Mouse (Mus musculus) stomach, embryonic 14.5 days (tissue): Measurements from ENCODE around the gene Mobp. TPM values are rescaled to one million over a fixed set of nuclear protein-coding genes. Genes with fewer than 3 reads are reported as not detected.

ENCODE experiments used
- ATAC-seq: fragments of 200-750 bp; cut with Nextera tagmentation; 2 replicates; pipeline ENCODE4 v1.8.0; 2017; ENCODE audit warnings: low read depth, moderate TSS enrichment; ENCODE audit not compliant: insufficient number of reproducible peaks, insufficient read depth, low FRiP score
- H3K27ac ChIP-seq: fragments of 300-500 bp; sonication (generic); 2 replicates; pipeline ENCODE4 v1.5.1; 2014; ENCODE audit warnings: mild to moderate bottlenecking, low read length, moderate library complexity, mixed read lengths
- H3K27me3 ChIP-seq: fragments of 300-500 bp; sonication (generic); 2 replicates; pipeline ENCODE4 v1.6.1; 2014; ENCODE audit warnings: low read length, control low read depth, mixed read lengths; ENCODE audit not compliant: control insufficient read depth, insufficient read depth
- H3K36me3 ChIP-seq: fragments of 300-500 bp; sonication (generic); 2 replicates; pipeline ENCODE4 v1.6.1; 2014; ENCODE audit warnings: mild to moderate bottlenecking, control low read depth, low read length, moderate library complexity, mixed read lengths; ENCODE audit not compliant: control insufficient read depth, insufficient read depth
- H3K4me1 ChIP-seq: fragments of 300-500 bp; sonication (generic); 2 replicates; pipeline ENCODE4 v1.6.1; 2014; ENCODE audit warnings: low read length, control low read depth, mixed read lengths; ENCODE audit not compliant: control insufficient read depth, insufficient read depth
- H3K4me2 ChIP-seq: fragments of 300-500 bp; sonication (generic); replicated peaks from 2 replicates; pipeline ENCODE4 v1.6.1; 2014; ENCODE audit warnings: low read depth, low read length, control low read depth
- H3K4me3 ChIP-seq: fragments of 300-500 bp; sonication (generic); 2 replicates; pipeline ENCODE4 v1.5.1; 2014; ENCODE audit warnings: low read depth, low read length, control low read depth
- H3K9ac ChIP-seq: fragments of 300-500 bp; sonication (generic); replicated peaks from 2 replicates; pipeline ENCODE4 v1.6.1; 2014; ENCODE audit warnings: low read depth, mild to moderate bottlenecking, control low read depth, low read length, moderate library complexity, mixed read lengths
- H3K9me3 ChIP-seq: fragments of 300-500 bp; sonication (generic); 2 replicates; pipeline ENCODE4 v1.6.1; 2016; ENCODE audit warnings: low read depth, low read length, control low read depth; ENCODE audit not compliant: control insufficient read depth
- WGBS: fragments of 180-500 bp; shearing (Covaris S2); extraction: QIAGEN DNeasy Blood & Tissue Kit; methylation state at CpG from one replicate; pipeline ENCODE4 v1.1.7; 2014; 5-methylcytosine and 5-hydroxymethylcytosine counted together
- polyA plus RNA-seq: library from polyadenylated mRNA; unstranded; fragments of >200 nt; fragmentation: Nextera tagmentation; extraction: Ambion mirVana; gene quantifications from 2 replicates; pipeline ENCODE4 v1.2.1, GENCODE M21; 2014

The Mobp gene
- polyA plus RNA-seq, 1 experiment from 2014 or later: not detected

DNA sequence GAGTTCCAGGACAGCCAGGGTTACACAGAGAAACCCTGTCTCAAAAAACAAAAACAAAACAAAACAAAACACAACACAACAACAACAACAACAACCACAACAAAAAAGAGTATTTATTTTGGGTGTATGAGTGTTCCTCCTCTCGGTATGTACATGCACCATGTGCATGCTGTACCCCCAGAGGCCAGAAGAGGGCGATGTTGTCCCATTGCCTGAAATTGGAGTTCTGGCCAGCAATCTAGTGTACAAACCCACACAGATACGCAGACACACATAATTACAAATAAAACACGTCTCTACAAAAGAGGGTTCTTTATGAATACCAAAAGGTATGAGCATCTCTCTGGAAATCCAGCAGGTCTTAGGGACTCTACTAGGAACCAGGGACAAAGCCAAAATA, 60.6 kb downstream of the Mobp start:
- H3K4me2 ChIP-seq: no peak overlapping the region
- no peaks in the 10 kb centered on the region for H3K27me3 ChIP-seq
- no peaks in the 10 kb centered on the region for H3K4me1 ChIP-seq
- H3K9me3 ChIP-seq: no peaks in the 10 kb centered on the region; the same call in 1 of the 2 replicates
- no peak overlapping the region for H3K9ac ChIP-seq
- H3K27ac ChIP-seq: no peak overlapping the region
- H3K36me3 ChIP-seq: no peaks in the 10 kb centered on the region
- 79% methylated on average over 4 of the region's 4 CpGs for WGBS
- ATAC-seq: no peak
- H3K4me3 ChIP-seq: no peak overlapping the region

DNA sequence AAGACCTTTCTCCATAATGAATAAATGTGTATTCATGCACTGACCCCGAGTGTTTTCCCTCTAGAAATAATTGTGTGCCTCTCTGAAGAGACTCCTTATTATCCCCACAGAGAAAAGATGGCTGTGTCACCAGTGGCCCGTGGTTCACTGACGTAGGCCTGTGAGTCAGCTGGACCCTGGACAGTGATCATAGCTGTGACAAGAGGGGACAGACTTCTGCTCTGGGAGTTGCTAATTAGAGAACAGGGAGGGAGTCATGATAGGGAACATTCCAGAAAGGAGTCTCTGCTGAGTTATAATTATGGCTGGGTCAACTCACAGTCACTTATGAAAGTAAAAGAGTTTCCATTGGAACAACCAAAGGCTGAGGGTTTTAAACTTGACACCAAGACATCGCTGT, 61.4 kb downstream of the Mobp start:
- Histone ChIP-seq H3K4me1 (no peaks in the 10 kb centered on the region), H3K4me2 (no peak overlapping the region), H3K27me3 (no peaks in the 10 kb centered on the region), H3K9me3 (no peaks in the 10 kb centered on the region; the same call in 1 of the 2 replicates), H3K36me3 (no peaks in the 10 kb centered on the region), H3K4me3 (no peak overlapping the region), H3K9ac (no peak overlapping the region), H3K27ac (no peak overlapping the region)
- 73% methylated on average over 4 of the region's 4 CpGs for WGBS
- no peak for ATAC-seq

DNA sequence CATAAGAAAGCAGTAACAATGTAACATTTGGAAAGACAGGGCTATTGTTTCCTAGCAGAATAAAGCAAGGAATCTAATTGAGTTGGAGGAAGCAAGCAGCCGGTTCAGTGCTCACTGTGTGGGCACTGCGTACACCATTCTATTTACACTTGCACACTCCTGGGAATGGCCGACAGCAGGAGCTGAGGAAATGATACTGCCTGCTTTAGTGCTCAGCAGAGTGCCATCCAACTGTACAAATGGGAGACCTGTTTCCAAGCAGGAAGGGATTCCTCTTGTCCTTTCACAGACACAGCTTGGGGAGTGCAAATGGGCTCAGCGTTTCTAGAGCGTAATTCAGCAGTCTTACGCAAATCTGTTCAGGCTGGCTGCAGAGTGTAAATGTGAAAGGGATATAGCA, 63.4 kb downstream of the Mobp start:
- 69% methylated on average over 6 of the region's 6 CpGs for WGBS
- ATAC-seq: no peak

DNA sequence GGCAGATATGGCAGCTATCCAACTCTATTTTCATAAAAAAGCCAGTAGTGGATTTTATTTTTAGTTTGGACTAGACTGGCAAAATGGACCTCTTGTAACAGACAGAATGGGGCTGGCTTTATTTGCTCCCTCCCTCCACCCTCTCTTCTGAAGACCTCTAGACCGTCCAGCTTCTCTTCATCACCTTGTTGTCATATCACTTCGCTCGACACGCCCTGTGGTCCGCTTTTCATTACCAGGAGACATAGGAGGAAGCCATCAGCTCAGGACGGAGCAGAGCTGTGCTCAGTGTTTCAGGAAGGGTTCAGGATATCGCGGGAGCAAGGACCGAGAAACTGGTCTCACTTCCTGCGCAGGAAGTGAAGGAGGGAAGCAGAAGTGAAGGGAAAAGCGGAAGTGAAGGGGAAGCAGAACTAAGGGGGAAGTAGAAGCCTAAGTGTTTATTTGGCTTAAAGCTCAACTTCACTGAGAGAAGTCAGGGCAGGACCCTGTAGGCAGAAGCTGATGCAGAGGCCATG, 65.5 kb downstream of the Mobp start:
- no peak for ATAC-seq
- Histone ChIP-seq H3K27ac (no peak overlapping the region), H3K4me1 (no peaks in the 10 kb centered on the region), H3K4me2 (no peak overlapping the region), H3K9ac (no peak overlapping the region), H3K36me3 (no peaks in the 10 kb centered on the region), H3K27me3 (no peaks in the 10 kb centered on the region), H3K9me3 (no peaks in the 10 kb centered on the region; the same call in 1 of the 2 replicates), H3K4me3 (no peak overlapping the region)
- WGBS: 82% methylated on average over 11 of the region's 11 CpGs

More for the DNA sequence above, 63.4 kb downstream of the Mobp start:
- H3K4me3 ChIP-seq: no peak overlapping the region
- no peaks in the 10 kb centered on the region for H3K36me3 ChIP-seq
- no peak overlapping the region for H3K4me2 ChIP-seq
- no peaks in the 10 kb centered on the region for H3K27me3 ChIP-seq
- H3K27ac ChIP-seq: no peak overlapping the region
- no peaks in the 10 kb centered on the region for H3K4me1 ChIP-seq
- no peak overlapping the region for H3K9ac ChIP-seq
- H3K9me3 ChIP-seq: no peaks in the 10 kb centered on the region; the same call in 1 of the 2 replicates

DNA sequence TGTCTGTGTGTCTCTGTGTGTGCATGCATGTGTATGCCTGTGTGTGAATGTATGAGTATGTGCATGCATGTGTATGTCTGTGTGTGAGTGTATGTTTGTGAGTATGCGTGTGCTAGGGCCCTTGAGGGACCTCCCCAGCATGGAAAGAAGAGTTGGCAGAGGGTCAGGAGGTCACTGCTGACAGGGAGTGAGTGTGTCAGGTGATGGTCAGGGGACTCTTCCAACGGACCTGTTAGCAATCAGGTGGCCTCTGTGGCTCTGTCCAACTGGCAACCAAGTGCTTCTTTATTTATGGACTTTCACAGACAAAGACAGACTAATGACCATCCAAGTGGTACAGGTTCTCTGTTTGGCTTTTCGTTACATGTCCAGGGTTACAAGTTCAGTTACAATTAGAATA, 69.9 kb downstream of the Mobp start:
- Histone ChIP-seq H3K27me3 (no peaks in the 10 kb centered on the region), H3K27ac (no peak overlapping the region), H3K4me1 (no peaks in the 10 kb centered on the region), H3K36me3 (no peaks in the 10 kb centered on the region), H3K4me2 (no peak overlapping the region), H3K9me3 (no peaks in the 10 kb centered on the region), H3K9ac (no peak overlapping the region), H3K4me3 (no peak overlapping the region)
- WGBS: 40% methylated on average over 3 of the region's 3 CpGs
- ATAC-seq: no peak

Other genes starting within 250 kb of the Mobp start
- 20.9 and 29.5 TPM in 2 replicates for gene Gorasp1, start 212.1 kb upstream of the Mobp start, polyA plus RNA-seq
- gene Ttc21a, start 212.1 kb upstream of the Mobp start, polyA plus RNA-seq: 0.09 TPM in 1 of 2 replicates, not detected in the other
- 2.5 and 3.2 TPM in 2 replicates for gene Csrnp1, start 165.0 kb upstream of the Mobp start, polyA plus RNA-seq
- gene Xirp1, start 126.1 kb upstream of the Mobp start, polyA plus RNA-seq: 0.07 and 0.08 TPM in 2 replicates
- 12.9 and 13.7 TPM in 2 replicates for gene Cx3cr1, start 79.8 kb upstream of the Mobp start, polyA plus RNA-seq
- 0.22 and 0.27 TPM in 2 replicates for gene Ccr8, start 57.6 kb upstream of the Mobp start, polyA plus RNA-seq
- 25.9 and 31.0 TPM in 2 replicates for gene Slc25a38, start 39.3 kb upstream of the Mobp start, polyA plus RNA-seq
- 1,874 and 2,010 TPM in 2 replicates for gene Rpsa, start 22.0 kb upstream of the Mobp start, polyA plus RNA-seq
- gene Myrip, start 151.8 kb downstream of the Mobp start, polyA plus RNA-seq: 0.30 and 0.78 TPM in 2 replicates